15 mouse cellular contexts compared by ENCODE assay signal in the genomic region with DNA sequence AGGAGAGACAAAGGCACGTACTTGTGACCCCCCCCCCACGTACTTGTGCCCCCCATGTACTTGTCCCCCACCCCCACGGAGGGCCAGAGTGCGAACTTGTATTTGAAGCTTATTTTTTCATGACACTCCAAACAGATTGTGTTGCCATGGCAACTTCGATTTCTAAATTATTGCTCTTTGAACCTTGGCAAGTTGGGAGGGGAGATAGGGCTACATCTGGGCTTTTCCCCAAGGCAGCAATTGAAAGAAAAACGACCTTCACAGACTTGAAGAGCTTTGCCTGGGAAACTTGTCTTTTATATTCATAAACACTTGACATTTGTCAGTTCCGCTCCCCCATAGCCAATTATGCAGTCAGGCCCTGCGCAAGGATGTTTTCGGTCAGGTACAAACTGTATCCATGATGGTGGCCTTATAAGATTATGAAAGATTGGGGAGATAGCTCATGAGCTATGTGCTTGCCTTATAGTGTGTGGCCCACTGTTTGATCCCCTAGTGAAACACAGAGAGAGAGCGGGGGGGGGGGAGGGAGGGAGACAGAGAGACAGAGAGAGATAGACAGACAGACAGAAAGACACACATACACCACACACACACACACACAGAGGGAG. TPM values are rescaled to one million over a fixed set of nuclear protein-coding genes. Genes with fewer than 3 reads are reported as not detected.
DNase-seq lines count a peak whose midpoint lies in the region; ATAC-seq and TF ChIP-seq lines count a peak whose summit lies in the region.
"Had no signal": no experiment of that assay in that cellular context is flagged by ENCODE, and none has a peak within 500 bp of the region (broad histone marks: within the 10 kb centered on the region; RNA-seq: fewer than 3 reads in every experiment).

No protein-coding gene starts in this region.

- peaks cover 16% of the 10 kb centered on the region for H3K4me1 ChIP-seq in limb, embryonic 12.5 days (replicated peaks)
- peaks cover 21% of the 10 kb centered on the region for H3K4me1 ChIP-seq in limb, embryonic 10.5 days
- no peaks in the 10 kb centered on the region; the same call in 1 of the 2 replicates for H3K4me1 ChIP-seq in embryonic facial prominence, embryonic 11.5 days (ENCODE audit: control insufficient read depth, insufficient read depth, low read length)
- H3K4me1 ChIP-seq in intestine, postnatal 0 days (replicated peaks; ENCODE audit: control insufficient read depth, insufficient read depth, low read length) = 0 out of 2 replicates have a peak, but pooled peaks cover 4% of the 10 kb centered on the region
- peaks cover 9% of the 10 kb centered on the region for H3K4me1 ChIP-seq in midbrain, postnatal 0 days (ENCODE audit: insufficient read depth, low read length)
- H3K4me1 ChIP-seq: stomach, embryonic 15.5 days had no signal

- ATAC-seq in limb, embryonic 12.5 days (ENCODE audit: insufficient number of reproducible peaks, insufficient read depth, low FRiP score, low TSS enrichment, low read depth) = no peak
- ATAC-seq in embryonic facial prominence, embryonic 11.5 days (replicated peaks; ENCODE audit: insufficient number of reproducible peaks, low FRiP score, low TSS enrichment, low read depth) = no peak
- peak; percentile 31; the same call in 1 of the 2 replicates for ATAC-seq in intestine, postnatal 0 days
- no peak for ATAC-seq in midbrain, postnatal 0 days (ENCODE audit: low FRiP score)

- peak overlapping the region; percentile 8; the same call in 1 of the 2 replicates for H3K4me2 ChIP-seq in limb, embryonic 12.5 days
- H3K4me2 ChIP-seq in embryonic facial prominence, embryonic 11.5 days (ENCODE audit: low read depth, low read length) = no peak overlapping the region
- 0 out of 2 replicates have a peak overlapping the region, but pooled peaks have one; percentile 10 for H3K4me2 ChIP-seq in intestine, postnatal 0 days (replicated peaks; ENCODE audit: low read depth)
- H3K4me2 ChIP-seq in midbrain, postnatal 0 days (ENCODE audit: low read depth, low read length, poor library complexity, severe bottlenecking) = no peak overlapping the region
- H3K4me2 ChIP-seq: stomach, embryonic 15.5 days had no signal

- TF ChIP-seq CTCF in intestine, postnatal 0 days (IDR thresholded peaks at IDR 0.05; ENCODE audit: low read depth) = no peak
- no peak for TF ChIP-seq CTCF in midbrain, postnatal 0 days (IDR thresholded peaks at IDR 0.05)

- no peaks in the 10 kb centered on the region for H3K9me3 ChIP-seq in limb, embryonic 12.5 days
- no peaks in the 10 kb centered on the region for H3K9me3 ChIP-seq in limb, embryonic 10.5 days (replicated peaks)
- H3K9me3 ChIP-seq in embryonic facial prominence, embryonic 11.5 days (replicated peaks; ENCODE audit: control insufficient read depth, low read length) = no peaks in the 10 kb centered on the region
- H3K9me3 ChIP-seq in intestine, postnatal 0 days (ENCODE audit: control insufficient read depth) = no peaks in the 10 kb centered on the region
- no peaks in the 10 kb centered on the region for H3K9me3 ChIP-seq in midbrain, postnatal 0 days (ENCODE audit: low read length)
- H3K9me3 ChIP-seq: heart, embryonic 10.5 days; stomach, embryonic 15.5 days had no signal

- DNase-seq in limb, embryonic 10.5 days (ENCODE audit: low spot score) = no peak
- DNase-seq in embryonic facial prominence, embryonic 11.5 days (ENCODE audit: low spot score) = peak; percentile 58
- DNase-seq in midbrain, postnatal 0 days (ENCODE audit: low spot score) = peak; percentile 41
- no peak for DNase-seq in kidney, adult 18-20 months
- no peak for DNase-seq in heart, postnatal 25 days (ENCODE audit: low spot score)
- DNase-seq: cerebellum, postnatal 10 days; gastrocnemius, adult 2 months; kidney, postnatal 4 days; right cerebral cortex, adult 18-20 months; thymus, postnatal 4 days had no signal

- no peak overlapping the region for H3K27ac ChIP-seq in limb, embryonic 12.5 days
- no peak overlapping the region for H3K27ac ChIP-seq in limb, embryonic 10.5 days
- no peak overlapping the region for H3K27ac ChIP-seq in embryonic facial prominence, embryonic 11.5 days (replicated peaks; ENCODE audit: low read depth, low read length)
- no peak overlapping the region for H3K27ac ChIP-seq in intestine, postnatal 0 days (ENCODE audit: low read depth, low read length)
- no peak overlapping the region for H3K27ac ChIP-seq in midbrain, postnatal 0 days (ENCODE audit: low read depth, low read length)
- H3K27ac ChIP-seq: gastrocnemius, adult 2 months; heart, embryonic 10.5 days; stomach, embryonic 15.5 days had no signal

- no peaks in the 10 kb centered on the region for H3K36me3 ChIP-seq in limb, embryonic 12.5 days
- no peaks in the 10 kb centered on the region for H3K36me3 ChIP-seq in limb, embryonic 10.5 days
- H3K36me3 ChIP-seq in embryonic facial prominence, embryonic 11.5 days (replicated peaks; ENCODE audit: control insufficient read depth, insufficient read depth, low read depth, low read length) = no peaks in the 10 kb centered on the region
- H3K36me3 ChIP-seq in intestine, postnatal 0 days (ENCODE audit: control insufficient read depth, insufficient read depth) = no peaks in the 10 kb centered on the region; the same call in 1 of the 2 replicates
- H3K36me3 ChIP-seq in midbrain, postnatal 0 days (ENCODE audit: insufficient read depth, low read length) = no peaks in the 10 kb centered on the region
- H3K36me3 ChIP-seq: heart, embryonic 10.5 days; stomach, embryonic 15.5 days had no signal

- 0 out of 2 replicates have a peak, but pooled peaks cover 3% of the 10 kb centered on the region for H3K27me3 ChIP-seq in limb, embryonic 12.5 days
- H3K27me3 ChIP-seq in limb, embryonic 10.5 days (ENCODE audit: low read depth, poor library complexity, severe bottlenecking) = 0 out of 2 replicates have a peak, but pooled peaks cover 8% of the 10 kb centered on the region
- H3K27me3 ChIP-seq in embryonic facial prominence, embryonic 11.5 days (ENCODE audit: control insufficient read depth, insufficient read depth, low read length) = no peaks in the 10 kb centered on the region
- no peaks in the 10 kb centered on the region for H3K27me3 ChIP-seq in intestine, postnatal 0 days (replicated peaks; ENCODE audit: control insufficient read depth, insufficient read depth, low read length)
- H3K27me3 ChIP-seq in midbrain, postnatal 0 days (ENCODE audit: insufficient read depth, low read length) = no peaks in the 10 kb centered on the region
- H3K27me3 ChIP-seq: stomach, embryonic 15.5 days had no signal

- no peak overlapping the region for H3K9ac ChIP-seq in limb, embryonic 12.5 days (replicated peaks)
- H3K9ac ChIP-seq in embryonic facial prominence, embryonic 11.5 days (replicated peaks; ENCODE audit: low read length) = no peak overlapping the region
- H3K9ac ChIP-seq in intestine, postnatal 0 days (ENCODE audit: low read depth, low read length) = no peak overlapping the region
- H3K9ac ChIP-seq in midbrain, postnatal 0 days (replicated peaks; ENCODE audit: low read length, poor library complexity, severe bottlenecking) = no peak overlapping the region
- H3K9ac ChIP-seq: stomach, embryonic 15.5 days had no signal

- WGBS in limb, embryonic 12.5 days = 53% methylated on average over 10 of the region's 10 CpGs
- WGBS in limb, embryonic 10.5 days = 69% methylated on average over 9 of the region's 10 CpGs
- 50% methylated on average over 9 of the region's 10 CpGs for WGBS in embryonic facial prominence, embryonic 11.5 days
- 33% methylated on average over 10 of the region's 10 CpGs for WGBS in intestine, postnatal 0 days
- 20% methylated on average over 10 of the region's 10 CpGs for WGBS in midbrain, postnatal 0 days

- H3K4me3 ChIP-seq in limb, embryonic 12.5 days (replicated peaks) = no peak overlapping the region
- no peak overlapping the region for H3K4me3 ChIP-seq in limb, embryonic 10.5 days
- no peak overlapping the region for H3K4me3 ChIP-seq in embryonic facial prominence, embryonic 11.5 days (ENCODE audit: low read depth, low read length)
- no peak overlapping the region for H3K4me3 ChIP-seq in intestine, postnatal 0 days (ENCODE audit: low read depth, low read length)
- H3K4me3 ChIP-seq in midbrain, postnatal 0 days (ENCODE audit: low read depth, low read length) = no peak overlapping the region
- H3K4me3 ChIP-seq: gastrocnemius, adult 2 months; heart, embryonic 10.5 days; myocyte; stomach, embryonic 15.5 days had no signal

- intact Hi-C loops in heart, postnatal 25 days (cut with DNase I) = no loop called here

RNA-seq across cellular contexts. Expression of gene Echdc3, which starts 16.4 kb away (rescaled TPM):
- polyA plus RNA-seq in limb, embryonic 12.5 days (2016; fragmentation: Nextera tagmentation; extraction: Ambion mirVana) = 4.1 and 4.3 TPM in 2 replicates
- 4.0 and 4.2 TPM in 2 replicates for polyA plus RNA-seq in limb, embryonic 10.5 days (2016; fragmentation: Nextera tagmentation; extraction: Ambion mirVana)
- polyA plus RNA-seq in embryonic facial prominence, embryonic 11.5 days (2014; fragmentation: Nextera tagmentation; extraction: Ambion mirVana) = 2.0 and 3.2 TPM in 2 replicates
- 3.1 and 3.8 TPM in 2 replicates for polyA plus RNA-seq in intestine, postnatal 0 days (2015; fragmentation: Nextera tagmentation; extraction: Ambion mirVana)
- total RNA-seq in midbrain, postnatal 0 days (2014; rRNA removed) = 1.5 and 2.3 TPM in 2 replicates
- 0.90 and 1.0 TPM in 2 replicates for polyA plus RNA-seq in midbrain, postnatal 0 days (2015; fragmentation: Nextera tagmentation; extraction: Ambion mirVana)
- 10 to 100 TPM; 20.1 to 22.1 TPM for total RNA-seq in heart, postnatal 25 days (2021)

Comparison
In these comparisons a context has a peak if more than half of its experiments do, and no peak if none do; other contexts are left out.
1. H3K4me2 ChIP-seq: peak in limb, embryonic 12.5 days (single experiment) and intestine, postnatal 0 days (single experiment); none in embryonic facial prominence, embryonic 11.5 days (single experiment) and midbrain, postnatal 0 days (single experiment).
2. DNase-seq: peak in embryonic facial prominence, embryonic 11.5 days (single experiment) and midbrain, postnatal 0 days (single experiment); none in limb, embryonic 10.5 days (single experiment), kidney, adult 18-20 months (single experiment) and heart, postnatal 25 days (single experiment).